Mouse (Mus musculus) B cell, adult (primary cell): ENCODE measurements around the gene Prl3d3. TPM values are rescaled to one million over a fixed set of nuclear protein-coding genes. Genes with fewer than 3 reads are reported as not detected.

Source experiments
- total RNA-seq: library from RNA; stranded (reverse); gene quantifications from 4 replicates; pipeline ENCODE4 v1.2.4, GENCODE M21; 2023; ENCODE audit not compliant: inconsistent age

Gene Prl3d3
- not detected in 4 replicates for total RNA-seq

GRCm38 (mm10) chr13:27156490-27156889 is at the start of gene Prl3d3:
Gene Prl3d3 (plus strand): TSS chr13:27156790.

GRCm38 (mm10) chr13:27121398-27121797 is 35.2 kb upstream of the Prl3d3 start, which contains the start of gene Prl3d2:
Gene Prl3d2 (plus strand): TSS chr13:27121698.

GRCm38 (mm10) chr13:27196359-27196758 is 39.8 kb downstream of the Prl3d3 start, which contains the start of gene Prl3c1:
Gene Prl3c1 (plus strand): TSS chr13:27196659.

Other genes starting within 250 kb of the Prl3d3 start
- not detected in 4 replicates for gene Prl, start 99.2 kb upstream of the Prl3d3 start, total RNA-seq
- gene Prl3d1, start 62.6 kb upstream of the Prl3d3 start, total RNA-seq = not detected in 4 replicates
- gene Prl3d2, start 35.1 kb upstream of the Prl3d3 start, total RNA-seq = not detected in 4 replicates
- not detected in 4 replicates for gene Prl3c1, start 39.9 kb downstream of the Prl3d3 start, total RNA-seq
- gene Prl3b1, start 85.1 kb downstream of the Prl3d3 start, total RNA-seq = not detected in 4 replicates
- not detected in 4 replicates for gene Prl3a1, start 102.6 kb downstream of the Prl3d3 start, total RNA-seq
- gene Prl6a1, start 155.8 kb downstream of the Prl3d3 start, total RNA-seq = not detected in 4 replicates
- not detected in 4 replicates for gene Prl8a2, start 188.9 kb downstream of the Prl3d3 start, total RNA-seq
- gene Prl2b1, start 234.1 kb downstream of the Prl3d3 start, total RNA-seq = not detected in 4 replicates